Mouse (Mus musculus) megakaryocyte-erythroid progenitor cell, adult 5-6 weeks (primary cell): ENCODE measurements around the gene Fstl4. TPM values are rescaled to one million over a fixed set of nuclear protein-coding genes. Genes with fewer than 3 reads are reported as not detected.
"Not testable (repeated sequence)": the region's sequence is repeated elsewhere in the genome, so short reads cannot be mapped to it uniquely, and the experiment has no call there.

Experiments
- ATAC-seq: replicated peaks from 2 replicates; pipeline ENCODE4 v1.8.0; 2016; ENCODE audit warnings: mild to moderate bottlenecking, inconsistent platforms; ENCODE audit not compliant: severe bottlenecking, poor library complexity, low FRiP score, low TSS enrichment
- total RNA-seq, 2 experiments: library from RNA; stranded (forward) in 1 of 2; stranded (reverse) in 1 of 2; fragments of 200-1000, 215-1000 nt in 1 of 2; fragments of >200 nt in 1 of 2; fragmentation: Nextera tagmentation in 1 of 2; gene quantifications; 2 replicates each; pipeline ENCODE4 v1.2.3; 2014 to 2017

Gene Fstl4
- total RNA-seq, 2 experiments from 2014 or later: not detected

GRCm38 (mm10) chr11:53156463-53156862, 392.0 kb downstream of the Fstl4 start:
- no peak for ATAC-seq

DNA sequence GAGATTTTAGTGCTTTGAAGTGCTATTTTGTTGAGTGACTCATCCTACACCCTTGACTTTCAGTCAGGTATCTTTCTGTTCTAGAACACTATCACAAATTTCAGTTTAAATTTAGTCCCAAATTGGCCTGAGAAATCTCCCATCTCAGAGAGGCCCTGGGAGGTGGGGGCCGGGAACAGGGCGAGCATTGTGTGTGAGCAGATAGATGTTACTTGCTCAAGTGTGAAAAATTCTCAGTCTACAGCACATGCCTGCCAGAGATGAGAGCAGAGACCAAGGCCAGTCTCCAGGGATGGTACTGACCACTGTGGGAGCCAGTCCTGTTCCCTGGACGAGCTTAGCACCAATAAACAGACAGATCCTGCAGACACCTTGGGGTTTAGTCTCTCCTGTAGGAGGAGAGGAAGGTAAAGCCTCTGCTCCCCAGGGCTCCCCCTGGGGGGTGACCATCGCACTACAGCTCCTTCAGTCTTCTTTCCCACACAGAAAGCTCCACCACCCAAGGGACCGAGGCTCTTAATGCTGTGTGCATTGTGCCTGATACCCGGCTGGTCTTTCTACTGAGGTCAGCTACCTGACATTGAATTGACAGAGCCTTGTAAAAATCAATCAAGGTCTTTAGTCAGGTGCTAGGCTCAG, 393.3 kb downstream of the Fstl4 start:
- ATAC-seq: no peak

- no peak for ATAC-seq
Observed at GRCm38 (mm10) chr11:53162385-53162784, 398.0 kb downstream of the Fstl4 start.

DNA sequence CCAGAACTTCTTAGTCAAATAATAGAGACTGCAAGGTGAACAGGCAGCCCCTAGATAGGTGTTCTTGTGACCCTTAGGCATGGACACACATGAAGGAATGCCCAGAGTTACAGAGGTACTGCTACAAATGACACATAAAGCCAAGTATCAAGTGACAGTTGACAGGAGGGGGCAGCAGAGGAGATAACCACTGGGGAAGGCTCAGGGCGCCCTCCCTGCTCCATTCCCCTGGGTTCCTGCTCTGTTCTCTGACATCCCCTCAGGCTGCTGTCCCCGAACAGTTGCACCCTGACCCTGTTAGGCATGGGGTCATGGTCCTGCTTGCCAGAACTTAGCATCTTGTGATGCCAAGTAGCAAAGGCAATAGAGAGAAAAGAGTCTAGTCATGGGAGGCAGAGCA, 402.0 kb downstream of the Fstl4 start:
- no peak for ATAC-seq

GRCm38 (mm10) chr11:53182177-53182852, 417.9 kb downstream of the Fstl4 start:
- no peak for ATAC-seq

DNA sequence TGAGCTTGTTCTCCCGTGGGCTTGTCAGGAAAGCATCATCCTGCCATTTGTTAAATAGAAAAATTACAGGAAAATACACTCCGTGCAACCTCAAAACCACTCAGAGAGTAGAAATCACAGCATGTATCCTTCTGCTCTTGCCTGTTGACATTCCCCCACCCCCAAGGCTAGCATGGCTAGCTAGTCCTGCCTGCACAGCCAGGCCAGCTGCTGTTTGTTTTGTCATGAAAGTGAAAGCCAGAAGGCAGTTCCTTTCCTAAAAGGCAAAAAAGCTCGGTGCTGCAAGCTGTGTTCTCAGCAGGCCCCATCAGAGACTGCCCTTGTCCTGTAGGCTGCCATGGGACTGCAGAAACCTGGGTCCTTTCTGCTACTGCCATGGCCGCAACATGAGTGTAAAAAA, 418.4 kb downstream of the Fstl4 start:
- ATAC-seq: no peak

DNA sequence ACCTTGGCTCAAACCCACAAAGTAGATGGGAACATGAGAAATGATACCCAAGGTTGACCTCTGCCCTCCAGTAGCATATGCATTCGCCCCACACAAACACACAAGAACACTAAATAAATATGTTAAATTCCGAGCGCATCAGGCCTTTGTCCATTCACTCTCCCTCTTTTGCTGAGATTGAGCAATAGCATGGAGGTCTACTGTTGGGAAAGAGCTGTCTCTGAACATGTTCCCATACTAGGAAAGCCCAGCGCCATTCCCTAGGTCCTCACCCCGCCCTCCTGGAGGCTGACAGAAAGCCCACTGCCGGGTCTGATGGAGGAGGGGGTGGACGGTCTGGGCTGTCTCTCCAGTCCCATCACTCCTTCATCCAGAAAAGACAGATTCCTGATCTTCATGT, 419.6 kb downstream of the Fstl4 start:
- no peak for ATAC-seq

- no peak for ATAC-seq
Observed at GRCm38 (mm10) chr11:53184698-53185097, 420.3 kb downstream of the Fstl4 start.

GRCm38 (mm10) chr11:53187427-53188140, 423.1 kb downstream of the Fstl4 start:
- ATAC-seq: no peak

DNA sequence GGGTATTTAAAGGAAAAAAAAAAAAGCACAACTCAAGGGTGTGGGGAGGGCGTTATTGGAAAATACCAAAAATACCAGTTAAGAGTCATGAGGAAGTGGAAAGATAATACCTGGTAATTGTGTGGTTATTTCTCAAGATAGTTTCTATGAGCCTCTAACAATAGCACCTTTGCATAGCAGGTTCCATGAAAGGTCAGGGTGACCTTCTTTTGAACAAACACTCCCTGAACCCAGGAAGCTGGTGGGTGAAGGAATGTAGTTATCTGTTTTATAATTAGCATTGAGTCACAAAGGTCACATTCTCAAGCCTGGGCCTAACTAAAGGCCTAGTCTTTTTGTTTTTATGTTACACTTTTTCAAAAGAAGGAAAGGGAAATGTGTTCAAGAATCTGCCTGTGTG, 432.1 kb downstream of the Fstl4 start:
- not testable (repeated sequence) for ATAC-seq

DNA sequence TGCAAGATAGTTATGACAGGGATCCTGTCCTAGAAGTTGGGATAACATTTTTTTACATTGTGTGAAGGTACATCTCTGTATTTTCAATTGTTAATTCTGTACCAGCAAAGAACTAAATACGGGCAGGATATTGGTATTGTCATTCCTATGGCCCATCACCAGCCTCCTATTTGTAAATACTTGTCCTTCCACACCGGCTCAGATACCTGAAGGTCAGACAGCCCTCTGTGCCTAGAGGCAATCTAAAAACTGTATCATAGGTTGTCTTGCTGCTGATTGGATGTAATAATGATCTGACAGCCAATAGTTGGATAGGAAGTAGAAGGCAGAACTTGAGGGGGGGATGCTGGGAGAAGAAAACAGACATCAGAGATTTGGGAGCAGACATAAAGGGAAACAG, 432.7 kb downstream of the Fstl4 start:
- ATAC-seq: no peak

GRCm38 (mm10) chr11:53202459-53203250, 438.2 kb downstream of the Fstl4 start:
- no peak for ATAC-seq

GRCm38 (mm10) chr11:53210876-53211275, 446.4 kb downstream of the Fstl4 start:
- ATAC-seq: no peak

- ATAC-seq: no peak
Observed at GRCm38 (mm10) chr11:53229011-53229410, 464.6 kb downstream of the Fstl4 start.

GRCm38 (mm10) chr11:53231836-53232235, 467.4 kb downstream of the Fstl4 start:
- no peak for ATAC-seq

DNA sequence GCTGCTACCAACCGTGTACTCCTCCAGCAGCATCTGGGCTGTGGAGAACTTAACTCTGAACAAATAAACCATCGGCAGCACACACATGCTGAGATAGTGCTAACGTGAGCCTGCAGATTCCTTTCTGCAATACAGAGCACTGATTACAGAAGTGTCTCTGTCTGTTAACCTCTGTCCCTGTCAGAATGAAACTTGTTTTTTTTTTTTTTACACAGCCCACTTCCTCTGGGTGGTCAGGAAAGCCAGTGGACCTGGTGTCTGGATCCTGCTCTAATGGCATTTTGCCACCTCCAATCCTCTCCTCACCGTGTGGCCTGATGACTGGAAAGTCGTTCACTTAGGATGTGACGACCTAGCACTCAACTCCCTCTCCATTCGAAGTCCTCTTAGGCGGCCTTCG, 469.2 kb downstream of the Fstl4 start:
- ATAC-seq: no peak
